Mouse (Mus musculus) layer of hippocampus, postnatal 25 days (tissue): ENCODE results near the gene Lin37. TPM values are rescaled to one million over a fixed set of nuclear protein-coding genes. Genes with fewer than 3 reads are reported as not detected.

Experiments
- DNase-seq, 2 experiments: peaks; one replicate each; pipeline ENCODE4 v3.0.0; 2022; ENCODE audit warnings: mixed read lengths in 2 of 2, low spot score in 1 of 2; ENCODE audit errors: extremely low spot score in 1 of 2
- total RNA-seq, 2 experiments: library from RNA; stranded (reverse); gene quantifications; 2 replicates each; pipeline ENCODE4 v1.2.3; 2021

Lin37 gene
- total RNA-seq, 2 experiments from 2014 or later: 36.8 to 44.9 TPM

- DNase-seq: no peak
Measured at GRCm38 (mm10) chr7:30553810-30554584, 5.6 kb downstream of the Lin37 start.

- no peak for DNase-seq
Measured at GRCm38 (mm10) chr7:30553021-30553589, 6.5 kb downstream of the Lin37 start.

DNA sequence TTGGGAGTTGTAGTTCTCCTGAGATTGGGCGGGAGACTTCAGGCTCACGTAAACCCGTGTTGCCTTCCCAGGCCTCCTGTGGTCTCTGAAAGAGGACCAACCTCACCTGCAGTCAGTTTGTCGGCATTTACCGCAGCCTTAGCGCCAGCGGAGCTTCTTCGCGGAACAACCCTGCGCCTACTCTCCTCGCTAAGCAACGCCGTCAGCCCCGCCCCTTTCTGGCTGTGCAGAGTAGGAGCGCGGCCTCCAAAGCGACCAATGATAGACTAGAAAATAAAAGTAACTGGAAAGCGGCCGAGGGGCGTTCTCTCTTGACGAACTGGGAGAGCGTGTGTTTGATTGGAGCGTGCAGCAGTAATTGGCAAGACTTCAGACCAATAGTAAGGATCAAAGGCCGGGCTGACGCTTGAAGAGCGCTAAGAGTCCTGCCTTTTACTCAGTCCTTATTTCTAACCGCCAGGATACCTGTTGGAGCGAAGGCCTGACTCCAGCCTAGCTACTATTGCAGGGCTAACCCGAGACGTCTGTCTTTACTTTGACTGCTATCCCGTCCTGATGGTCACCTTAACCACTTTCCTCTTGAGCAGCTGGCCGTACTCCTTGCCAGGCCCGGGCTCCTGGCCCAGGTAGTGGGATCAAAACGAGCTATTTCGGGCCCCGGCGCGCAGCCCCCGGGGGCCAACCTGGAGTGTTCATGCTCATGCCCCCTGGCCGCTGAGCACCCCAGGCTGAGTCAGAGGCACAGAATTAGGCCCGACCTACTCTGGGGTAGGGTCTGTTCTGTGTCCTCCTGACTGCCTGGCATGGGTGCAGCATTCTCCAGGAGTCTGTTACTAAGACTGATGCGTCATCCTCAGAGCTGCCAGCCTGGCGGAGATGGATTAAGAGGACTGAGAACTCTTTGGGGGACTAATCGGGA is 7.3 kb downstream of the Lin37 start, which contains the start of the genes Hspb6 and Proser3:
Hspb6 (plus strand) TSS at position 77 of the 919 bp plus-strand sequence.
Proser3 (minus strand) TSS at position 198 of the 919 bp plus-strand sequence.
- peak; percentile 83 to 92 for DNase-seq

- no peak for DNase-seq
Measured at GRCm38 (mm10) chr7:30551445-30552101, 8.1 kb downstream of the Lin37 start.

DNA sequence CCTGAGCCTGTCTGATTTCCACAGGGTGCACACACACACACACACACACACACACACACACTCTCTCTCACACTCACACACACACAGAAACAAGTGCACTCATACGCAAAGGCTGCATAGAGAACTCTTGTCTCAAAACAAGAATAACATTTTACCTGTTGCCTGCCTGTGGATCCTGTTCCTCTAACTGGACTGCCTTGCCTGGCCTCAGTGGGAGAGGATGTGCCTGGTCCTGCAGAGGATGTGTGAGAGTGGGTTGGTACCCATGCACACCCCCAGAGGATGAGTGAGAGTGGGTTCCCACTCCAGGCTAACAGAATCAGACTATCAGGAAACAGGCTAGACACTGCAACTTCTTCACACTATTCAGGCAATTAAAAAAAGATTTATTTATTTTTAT is 9.0 kb downstream of the Lin37 start:
- no peak for DNase-seq

- no peak for DNase-seq
Measured at GRCm38 (mm10) chr7:30549880-30550279, 9.8 kb downstream of the Lin37 start.

DNA sequence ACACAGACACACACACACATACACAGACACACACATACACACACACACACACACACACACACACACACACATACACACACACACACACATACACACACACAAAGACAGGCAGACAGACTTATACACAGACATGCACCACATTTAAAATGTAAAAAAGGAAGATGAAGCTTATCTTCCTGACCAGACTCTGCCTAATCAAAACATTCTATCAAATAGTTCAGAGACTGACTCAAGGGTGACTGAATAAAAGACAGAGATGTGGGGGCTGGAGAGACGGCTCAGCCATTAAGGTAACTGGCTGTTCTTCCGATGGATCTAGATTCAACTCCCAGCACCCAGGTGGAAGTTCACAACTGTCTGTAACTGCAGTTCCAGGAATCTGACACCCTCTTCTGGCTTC is 15.3 kb downstream of the Lin37 start:
- no peak for DNase-seq

- DNase-seq: no peak
Measured at GRCm38 (mm10) chr7:30540572-30540971, 19.1 kb downstream of the Lin37 start.

DNA sequence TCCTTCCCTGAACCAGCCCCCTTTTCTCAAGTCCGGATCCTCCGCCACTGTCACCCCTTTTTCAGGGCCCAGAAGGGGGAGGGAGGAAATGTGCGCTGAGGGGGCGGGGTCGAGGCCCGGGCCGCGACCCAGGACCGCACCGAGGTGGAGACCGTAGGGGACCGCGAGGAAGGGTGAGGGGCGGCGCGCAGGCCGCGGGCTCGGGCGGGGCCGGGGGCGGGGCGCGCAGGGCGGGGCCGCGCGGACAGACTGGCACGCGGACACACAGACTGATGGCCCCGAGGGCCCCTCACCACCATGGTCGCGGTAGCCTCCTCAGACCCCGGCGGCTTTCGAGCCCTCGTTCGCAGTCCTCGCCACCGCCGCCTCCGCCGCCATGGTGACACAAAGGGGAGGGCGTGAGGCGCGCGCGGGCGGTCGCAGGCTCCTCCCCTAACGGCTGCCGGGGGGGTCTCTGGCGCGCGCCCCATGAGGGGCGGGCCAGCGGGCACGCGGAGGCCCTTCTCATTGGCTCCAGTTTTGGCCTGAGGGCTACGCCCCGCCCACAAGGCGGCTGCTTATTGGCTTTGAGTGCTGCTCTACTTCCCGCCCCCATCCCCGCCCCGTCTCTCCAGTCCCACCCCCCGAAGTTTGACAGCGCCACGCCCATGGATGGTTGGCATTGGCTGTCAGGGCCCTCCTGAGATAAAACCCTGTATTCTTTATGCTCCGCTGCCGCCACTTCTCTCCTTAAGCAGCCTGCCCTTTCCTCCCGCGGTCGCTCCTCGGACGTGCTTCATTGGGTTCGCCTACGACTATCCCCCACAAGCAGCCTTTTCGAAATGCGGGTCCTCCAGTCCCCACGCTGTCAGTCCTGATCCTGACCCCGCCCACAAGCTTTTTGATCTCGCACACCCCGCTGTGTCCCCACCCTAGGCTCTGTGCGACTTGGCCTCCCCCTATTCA is 24.7 kb downstream of the Lin37 start, which contains the start of gene Arhgap33:
Arhgap33 (minus strand) TSS at position 428 of the 945 bp plus-strand sequence.
- DNase-seq: peak; percentile 85 to 92

- DNase-seq: no peak
Measured at GRCm38 (mm10) chr7:30533941-30534632, 25.6 kb downstream of the Lin37 start.

- DNase-seq: no peak
Measured at GRCm38 (mm10) chr7:30532931-30533330, 26.7 kb downstream of the Lin37 start.

DNA sequence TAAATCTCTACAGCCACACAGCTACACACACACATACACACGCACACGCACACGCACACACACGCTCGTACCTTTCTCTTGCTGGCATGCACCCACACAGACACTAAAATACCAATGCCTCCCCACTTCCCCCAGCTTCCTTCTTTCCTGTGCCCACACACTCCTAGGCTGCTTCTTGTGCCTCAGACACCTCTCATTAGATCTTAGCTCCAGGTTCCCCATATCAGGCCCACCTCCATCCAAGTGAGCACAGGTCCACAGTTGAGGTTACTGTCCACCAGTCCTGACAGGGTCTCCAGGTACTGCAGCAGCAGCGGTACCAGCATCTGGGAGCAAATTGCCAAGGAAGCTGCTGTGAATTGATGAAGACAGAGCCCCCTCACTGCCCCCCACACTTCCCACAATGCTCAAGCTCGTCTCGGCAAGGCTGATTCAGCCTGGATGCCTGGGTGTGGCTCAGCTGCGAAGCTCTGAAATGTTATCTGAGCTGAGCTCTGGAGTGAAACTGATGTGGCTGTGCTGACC is 28.3 kb downstream of the Lin37 start:
- DNase-seq: no peak

- DNase-seq: no peak
Measured at GRCm38 (mm10) chr7:30526981-30527380, 32.7 kb downstream of the Lin37 start.

DNA sequence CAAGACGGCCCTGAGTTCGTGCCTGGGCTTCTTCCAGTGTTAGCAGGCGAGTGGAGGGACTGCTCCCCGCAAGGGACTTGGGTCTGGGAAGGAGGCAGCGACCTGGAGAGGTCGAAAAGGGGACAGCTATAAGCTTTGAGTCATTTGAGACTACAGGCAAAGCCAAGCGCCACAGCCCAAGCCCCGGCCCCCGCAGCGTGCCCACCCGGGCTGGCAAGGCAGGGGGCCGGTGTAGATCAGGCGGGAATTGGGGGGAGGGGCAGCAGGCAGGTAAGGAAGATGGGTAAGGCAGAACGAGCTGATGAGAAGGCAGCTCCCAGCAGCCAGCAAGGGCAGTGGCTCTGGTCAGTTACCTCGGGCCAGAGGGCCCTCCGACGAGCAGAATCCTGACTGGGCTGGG is 33.2 kb downstream of the Lin37 start:
- DNase-seq: no peak

DNA sequence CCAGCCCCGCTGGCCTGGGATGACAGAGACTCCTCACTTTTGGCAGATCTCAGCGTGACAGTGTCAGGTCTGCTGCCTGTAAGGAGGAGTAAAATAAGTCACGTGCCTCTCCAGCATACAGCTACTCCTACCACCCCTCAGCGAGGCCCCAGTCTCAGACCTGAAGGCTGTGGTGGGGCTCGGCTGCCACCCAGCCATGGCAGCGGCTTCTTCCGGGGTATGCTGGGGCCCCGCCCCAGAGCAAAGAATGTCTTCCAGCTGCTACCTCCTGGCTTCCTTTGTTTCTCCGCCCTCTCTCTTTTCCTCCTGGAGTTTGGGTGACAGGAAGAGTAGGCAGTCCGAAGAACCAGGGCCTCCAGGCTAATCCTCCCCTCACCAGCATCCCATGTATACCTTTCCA is 33.7 kb downstream of the Lin37 start:
- no peak for DNase-seq

DNA sequence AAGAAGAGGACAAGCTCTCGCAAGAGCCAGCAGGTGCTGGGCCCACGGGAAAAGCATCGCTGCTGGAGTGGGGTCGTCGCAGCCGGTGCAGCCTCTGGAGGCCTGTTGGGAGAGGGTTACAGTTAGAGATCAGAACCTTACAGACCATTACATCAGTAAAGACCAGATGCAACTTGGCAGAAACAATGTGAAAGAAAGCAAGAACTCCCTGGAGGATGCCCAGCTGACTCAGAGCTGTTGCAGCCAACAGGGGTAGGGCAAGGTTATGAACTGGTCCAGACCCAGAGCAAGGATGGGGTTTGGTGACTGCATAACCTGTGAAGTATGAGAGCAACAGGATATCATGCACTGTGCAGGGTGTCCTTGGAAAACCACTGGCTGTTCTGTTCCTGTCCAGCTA is 35.2 kb downstream of the Lin37 start:
- DNase-seq: no peak

DNA sequence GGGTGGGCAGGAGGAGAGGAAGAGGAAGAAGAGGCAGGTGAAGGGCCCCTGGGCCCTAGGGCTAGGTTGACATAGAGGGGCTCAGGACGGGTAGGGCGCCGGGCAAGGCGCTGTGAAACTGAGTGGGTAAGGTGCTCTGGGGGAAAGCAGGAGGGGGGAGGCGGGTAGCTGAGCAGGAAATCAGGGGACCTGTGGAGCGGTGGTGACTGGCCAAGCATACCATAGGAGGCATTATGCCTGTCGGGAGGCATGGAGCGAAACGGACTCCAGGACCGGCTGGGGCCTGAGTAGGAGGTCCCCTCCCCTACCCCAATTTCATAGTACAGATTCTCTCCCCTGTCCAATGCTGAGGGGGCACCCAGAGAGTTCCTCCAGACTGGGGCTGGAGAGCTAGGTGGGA is 36.8 kb downstream of the Lin37 start:
- no peak for DNase-seq

GRCm38 (mm10) chr7:30520856-30521255 is 38.8 kb downstream of the Lin37 start:
- DNase-seq: no peak
